Mouse (Mus musculus): ENCODE results near the gene Bmpr2. TPM values are rescaled to one million over a fixed set of nuclear protein-coding genes. Genes with fewer than 3 reads are reported as not detected.

Gene Bmpr2
- polyA plus RNA-seq, 1 experiment = 1.9 TPM

DNA sequence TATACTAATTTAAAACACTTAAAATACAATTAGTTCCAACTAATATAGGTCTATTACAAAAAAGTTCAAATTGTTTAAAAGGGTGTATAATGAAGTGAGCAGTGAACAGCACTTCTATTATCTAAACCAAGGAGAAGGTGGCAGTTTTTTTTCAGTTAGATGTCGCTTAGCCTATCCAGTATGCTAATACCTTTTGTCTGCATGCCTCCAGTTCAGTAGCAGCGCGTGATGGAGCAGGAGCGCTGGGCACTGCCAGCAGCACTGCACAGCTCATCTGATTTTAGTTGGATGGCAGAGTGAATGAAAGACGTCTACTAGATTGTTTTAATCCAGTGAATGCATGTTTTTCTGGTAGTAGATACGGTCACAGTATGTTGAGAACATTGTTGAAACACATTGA is 25.8 kb downstream of the Bmpr2 start:
- WGBS = 83% methylated on average over 6 of the region's 6 CpGs

DNA sequence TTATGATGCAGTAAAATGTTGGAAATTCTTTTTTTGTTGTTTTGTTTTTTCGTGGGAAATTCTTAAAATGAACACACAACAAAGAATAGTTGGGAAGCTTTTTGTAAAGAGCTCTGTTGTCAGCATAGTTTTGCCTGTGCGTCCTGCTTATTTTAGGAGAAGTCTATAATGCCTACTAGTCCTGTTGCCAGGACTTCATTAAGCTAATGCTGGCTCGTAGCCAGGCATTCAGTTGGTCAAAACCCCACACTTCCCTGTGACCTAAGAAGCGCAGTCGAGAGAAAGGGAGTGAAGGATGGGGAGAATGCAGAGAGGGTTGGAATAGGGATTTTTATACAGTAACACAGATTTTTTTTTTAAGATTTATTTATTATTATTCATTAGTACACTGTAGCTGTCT is 26.5 kb downstream of the Bmpr2 start:
- WGBS = 81% methylated on average over 5 of the region's 5 CpGs
- no peak for DNase-seq (ENCODE audit: low read depth, low spot score)

More for the DNA sequence above, 25.8 kb downstream of the Bmpr2 start:
- DNase-seq (ENCODE audit: low read depth, low spot score) = no peak

DNA sequence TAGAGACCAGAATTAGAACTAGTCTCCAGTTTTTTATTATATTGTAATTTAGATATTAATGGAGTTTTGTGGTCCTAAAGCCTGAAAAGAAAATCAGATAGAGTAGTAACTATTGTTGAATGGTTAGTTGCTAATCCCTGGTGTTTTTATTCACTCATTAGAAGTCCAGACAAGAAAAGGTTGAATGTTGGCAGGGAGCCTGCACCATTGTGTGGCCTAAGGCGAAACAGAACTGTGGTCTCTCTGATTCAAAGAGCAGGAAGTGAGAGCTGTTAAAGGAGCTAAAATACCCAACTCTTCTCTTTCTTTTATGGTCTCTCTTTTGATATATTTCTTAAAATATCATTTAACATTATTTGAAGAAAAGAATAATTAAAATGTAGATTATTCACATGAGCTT is 32.1 kb downstream of the Bmpr2 start:
- DNase-seq (ENCODE audit: low read depth, low spot score) = no peak
- WGBS = 57% methylated on average over 1 of the region's 1 CpGs

DNA sequence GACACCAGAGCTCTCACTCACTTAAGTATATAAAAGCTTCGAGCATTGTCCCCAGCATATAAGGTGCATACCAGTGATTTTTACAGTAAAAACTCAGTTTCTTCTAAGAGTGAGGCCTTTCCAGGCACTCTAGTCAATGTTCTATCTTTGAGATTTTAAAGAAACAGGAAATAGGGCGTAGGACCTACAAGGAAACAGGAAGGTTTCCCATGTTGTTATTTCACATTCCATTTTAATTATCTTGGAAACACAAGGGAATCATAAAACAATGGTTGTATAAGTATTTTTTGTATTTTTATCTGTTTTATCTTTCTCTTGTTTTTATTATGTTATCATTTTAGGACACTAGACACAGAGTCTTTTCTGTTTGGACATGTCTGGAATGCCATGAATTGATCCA is 34.7 kb downstream of the Bmpr2 start:
- DNase-seq (ENCODE audit: low read depth, low spot score) = no peak
- WGBS = 26% methylated on average over 2 of the region's 2 CpGs

DNA sequence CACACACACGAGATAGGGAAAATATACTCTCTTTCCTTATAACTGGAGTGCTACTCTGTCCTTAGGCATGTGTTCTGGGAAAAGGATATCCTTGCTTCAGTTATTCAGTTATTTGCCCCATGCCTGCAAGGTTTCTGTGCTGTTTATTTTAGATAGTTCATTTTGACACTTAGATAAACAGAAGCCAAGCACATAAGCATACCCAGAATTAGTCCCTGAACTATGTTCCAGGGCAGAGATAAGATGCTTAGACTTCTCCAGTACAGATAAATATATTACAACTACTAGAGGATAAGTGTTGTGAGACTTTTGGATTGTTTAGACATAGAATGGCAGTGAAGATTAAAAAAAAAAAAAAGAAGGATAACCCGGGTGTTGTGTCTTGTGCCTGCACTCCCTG is 41.2 kb downstream of the Bmpr2 start:
- no peak for DNase-seq (ENCODE audit: low read depth, low spot score)
- 37% methylated on average over 2 of the region's 2 CpGs for WGBS

DNA sequence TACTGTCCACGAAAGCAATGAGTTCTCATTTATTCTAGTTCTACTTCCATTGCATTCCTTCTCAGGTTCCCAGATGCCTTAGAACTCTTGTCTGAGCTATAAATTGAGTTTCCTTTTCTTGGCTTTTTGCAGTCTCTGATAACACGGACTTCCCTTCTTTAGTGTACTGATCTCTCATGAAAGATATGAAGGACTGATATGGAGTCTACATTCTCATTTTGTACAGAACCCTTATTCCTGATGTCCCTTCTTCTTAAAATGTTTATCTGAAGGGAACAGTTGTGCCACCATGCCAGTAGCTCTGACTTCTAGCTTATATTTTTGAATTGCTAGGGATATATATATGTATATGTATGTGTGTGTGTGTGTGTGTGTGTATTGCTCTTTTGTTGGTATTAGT is 46.7 kb downstream of the Bmpr2 start:
- 80% methylated on average over 2 of the region's 2 CpGs for WGBS
- DNase-seq (ENCODE audit: low read depth, low spot score) = no peak

DNA sequence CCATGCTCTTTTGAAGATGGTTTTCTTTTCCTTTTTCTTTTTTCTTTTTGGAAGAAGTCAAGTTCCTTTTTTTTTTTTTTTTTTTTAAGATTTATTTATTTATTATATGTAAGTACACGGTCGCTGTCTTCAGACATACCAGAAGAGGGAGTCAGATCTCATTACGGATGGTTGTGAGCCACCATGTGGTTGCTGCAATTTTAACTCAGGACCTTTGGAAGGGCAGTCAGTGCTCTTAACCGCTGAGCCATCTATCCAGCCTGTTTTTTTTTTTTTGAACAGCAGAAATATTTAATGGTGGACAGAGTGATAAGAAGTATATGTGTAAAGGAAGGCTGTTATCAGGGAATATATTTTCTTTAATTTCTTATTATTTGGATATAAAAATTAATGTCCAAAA is 49.6 kb downstream of the Bmpr2 start:
- DNase-seq (ENCODE audit: low read depth, low spot score) = no peak
- 83% methylated on average over 4 of the region's 4 CpGs for WGBS

DNA sequence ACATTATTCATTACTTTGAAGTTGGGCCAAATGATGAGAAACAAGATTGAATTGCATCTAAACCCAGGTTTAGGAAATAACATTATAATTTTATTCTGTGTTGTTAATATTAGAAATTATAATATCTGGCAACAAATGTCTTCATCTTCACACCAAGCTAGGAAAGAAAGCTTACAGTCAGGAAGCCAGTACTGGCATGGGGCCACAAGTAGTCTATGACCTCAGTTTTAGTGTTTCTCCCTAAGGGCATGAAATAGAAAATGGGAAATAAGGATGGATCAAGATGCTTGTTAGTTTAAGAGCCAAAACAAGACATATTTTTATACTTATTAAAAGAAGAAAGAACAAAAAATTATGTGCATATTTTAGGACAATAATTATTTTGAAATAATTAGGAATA is 62.2 kb downstream of the Bmpr2 start:
- DNase-seq (ENCODE audit: low read depth, low spot score) = no peak

DNA sequence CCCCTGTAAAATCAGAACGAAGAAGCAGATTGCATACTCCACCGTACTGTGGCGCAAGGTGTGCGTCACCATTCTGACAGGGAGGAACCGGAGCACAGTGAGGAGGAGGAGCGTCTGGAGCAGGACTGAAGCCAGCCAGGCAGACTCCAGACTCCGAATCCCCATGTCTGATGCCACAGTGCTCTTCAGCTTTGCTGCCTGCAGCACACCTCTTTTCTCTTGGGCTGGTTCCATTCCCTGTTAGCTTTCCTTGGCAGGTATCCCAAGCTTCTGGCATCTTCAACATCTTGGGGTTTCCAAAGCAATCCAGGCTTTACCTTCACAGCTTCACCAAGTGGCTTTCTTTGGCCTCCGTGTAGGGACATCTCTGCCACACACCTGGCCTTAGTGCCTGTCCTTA is 63.4 kb downstream of the Bmpr2 start:
- no peak for DNase-seq (ENCODE audit: low read depth, low spot score)
- WGBS = 88% methylated on average over 8 of the region's 8 CpGs

DNA sequence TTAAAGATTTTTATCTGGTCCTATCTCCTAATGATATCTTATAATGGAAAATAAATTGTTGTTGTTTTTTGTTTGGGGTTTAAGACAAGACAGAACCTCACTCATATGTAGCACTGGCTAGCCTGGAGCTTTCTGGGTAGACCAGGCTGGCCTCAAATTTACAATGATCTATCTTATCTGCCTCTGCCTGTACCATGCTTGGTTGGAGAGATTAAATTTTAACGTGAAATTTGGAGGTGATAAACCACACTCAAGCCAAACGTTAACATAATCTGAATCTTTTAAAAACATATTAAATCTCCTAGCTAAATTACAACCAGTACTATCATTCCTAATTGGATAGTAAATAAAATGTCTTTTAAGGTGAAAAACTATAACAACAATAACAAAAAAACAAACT is 66.2 kb downstream of the Bmpr2 start:
- no peak for DNase-seq (ENCODE audit: low read depth, low spot score)
- 34% methylated on average over 2 of the region's 2 CpGs for WGBS

DNA sequence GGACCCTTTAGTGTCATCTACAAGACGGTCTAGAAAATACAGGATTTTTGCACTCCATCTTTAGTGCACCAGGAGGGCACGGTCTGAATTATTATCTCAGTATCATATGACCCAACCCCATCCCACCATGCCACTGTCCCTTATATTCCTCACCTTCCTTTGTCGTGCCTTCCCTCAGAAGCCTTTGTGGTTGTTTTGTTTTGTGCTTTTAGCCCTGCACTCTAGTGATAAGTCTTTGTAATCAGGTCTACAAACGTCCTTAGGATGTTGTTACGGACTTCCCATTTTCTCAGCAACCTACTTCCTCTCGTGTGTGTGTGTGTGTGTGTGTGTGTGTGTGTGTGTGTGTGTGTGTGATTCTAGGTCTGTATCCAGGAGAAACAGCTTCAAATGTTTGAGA is 67.0 kb downstream of the Bmpr2 start:
- WGBS = 67% methylated on average over 6 of the region's 6 CpGs
- DNase-seq (ENCODE audit: low read depth, low spot score) = no peak

DNA sequence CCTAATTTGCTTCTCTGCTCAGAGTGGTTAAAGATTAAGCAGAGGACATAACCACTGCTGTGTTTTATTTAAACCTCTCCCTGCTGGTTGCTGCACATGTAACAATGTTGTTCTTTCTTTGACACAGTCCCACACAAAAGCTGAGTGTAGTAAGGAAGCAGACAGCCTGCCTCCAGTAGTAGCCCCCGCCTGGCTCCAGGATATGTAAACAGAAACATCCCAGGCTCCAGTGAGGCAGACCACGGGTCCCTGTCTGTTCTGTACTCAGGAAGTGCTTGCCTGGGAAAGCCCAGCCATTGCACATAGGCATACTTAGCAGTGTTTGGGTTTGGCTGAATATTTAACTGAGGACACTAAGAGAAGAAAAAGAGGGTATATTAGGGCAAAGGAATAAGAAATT is 70.5 kb downstream of the Bmpr2 start:
- WGBS = 7% methylated on average over 2 of the region's 2 CpGs
- DNase-seq (ENCODE audit: low read depth, low spot score) = peak; percentile 16

DNA sequence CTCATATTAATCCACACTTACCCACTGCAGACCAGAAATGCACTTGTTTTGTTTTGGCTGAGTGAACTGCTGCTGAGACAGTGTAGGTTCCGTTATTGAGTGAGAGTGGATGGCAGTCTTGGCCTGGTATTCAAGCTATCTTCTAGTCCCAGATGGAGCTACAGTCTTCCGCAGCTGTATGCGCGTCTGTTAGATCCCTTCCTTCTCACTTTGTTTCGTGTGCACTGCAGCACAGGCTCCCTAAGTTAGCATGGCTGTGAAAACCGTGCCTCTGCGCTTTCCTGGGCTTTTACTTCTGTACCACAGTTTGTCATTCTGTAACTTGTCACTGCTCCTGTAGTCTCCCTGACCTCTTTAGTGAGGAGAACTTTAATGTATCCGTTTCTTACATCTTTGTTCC is 85.1 kb downstream of the Bmpr2 start:
- 90% methylated on average over 8 of the region's 8 CpGs for WGBS

DNA sequence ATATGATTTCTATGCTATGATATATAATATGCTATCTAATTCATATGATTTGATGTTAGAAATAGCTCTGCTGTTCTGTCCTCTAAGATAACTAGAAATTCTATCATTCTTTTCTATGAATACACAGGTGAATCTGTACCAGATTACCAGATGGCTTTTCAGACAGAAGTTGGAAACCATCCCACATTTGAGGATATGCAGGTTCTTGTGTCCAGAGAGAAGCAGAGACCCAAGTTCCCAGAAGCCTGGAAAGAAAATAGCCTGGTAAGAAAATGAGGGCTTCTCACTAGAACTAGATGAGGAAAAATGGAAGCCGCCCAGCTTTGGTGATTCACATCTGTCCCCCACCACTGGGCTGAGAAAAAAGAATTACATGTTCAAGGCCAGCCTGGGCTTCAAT is 95.8 kb downstream of the Bmpr2 start:
- WGBS = 98% methylated on average over 1 of the region's 1 CpGs
- no peak for DNase-seq (ENCODE audit: low read depth, low spot score)

More for the DNA sequence above, 85.1 kb downstream of the Bmpr2 start:
- DNase-seq (ENCODE audit: low read depth, low spot score) = no peak

DNA sequence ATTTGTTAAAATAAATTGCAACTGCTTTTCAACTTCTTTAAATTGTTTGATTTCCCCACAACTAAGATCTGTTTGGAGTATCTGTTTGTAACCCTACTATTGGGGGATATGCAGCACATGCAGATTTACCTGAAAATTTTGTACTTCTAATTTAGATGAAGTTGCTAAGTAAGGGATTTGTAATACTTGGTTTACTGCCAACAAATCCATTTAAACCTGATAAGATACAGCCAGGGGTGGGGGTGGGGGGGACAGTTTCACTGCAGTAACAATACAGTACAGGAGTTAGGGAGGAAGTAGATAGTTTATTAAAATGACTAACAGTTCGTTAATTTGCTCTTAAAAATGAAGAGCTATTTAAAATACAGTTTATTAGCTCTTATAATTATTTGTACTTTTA is 98.9 kb downstream of the Bmpr2 start:
- DNase-seq (ENCODE audit: low read depth, low spot score) = no peak
- WGBS = 83% methylated on average over 1 of the region's 1 CpGs

DNA sequence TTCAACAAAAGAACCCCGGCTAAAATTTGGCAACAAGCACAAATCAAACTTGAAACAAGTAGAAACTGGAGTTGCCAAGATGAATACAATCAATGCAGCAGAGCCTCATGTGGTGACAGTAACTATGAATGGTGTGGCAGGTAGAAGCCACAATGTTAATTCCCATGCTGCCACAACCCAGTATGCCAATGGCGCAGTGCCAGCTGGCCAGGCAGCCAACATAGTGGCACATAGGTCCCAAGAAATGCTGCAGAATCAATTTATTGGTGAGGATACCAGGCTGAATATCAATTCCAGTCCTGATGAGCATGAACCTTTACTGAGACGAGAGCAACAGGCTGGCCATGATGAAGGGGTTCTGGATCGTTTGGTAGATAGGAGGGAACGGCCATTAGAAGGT is 104.8 kb downstream of the Bmpr2 start:
- 96% methylated on average over 5 of the region's 5 CpGs for WGBS
- DNase-seq (ENCODE audit: low read depth, low spot score) = no peak

DNA sequence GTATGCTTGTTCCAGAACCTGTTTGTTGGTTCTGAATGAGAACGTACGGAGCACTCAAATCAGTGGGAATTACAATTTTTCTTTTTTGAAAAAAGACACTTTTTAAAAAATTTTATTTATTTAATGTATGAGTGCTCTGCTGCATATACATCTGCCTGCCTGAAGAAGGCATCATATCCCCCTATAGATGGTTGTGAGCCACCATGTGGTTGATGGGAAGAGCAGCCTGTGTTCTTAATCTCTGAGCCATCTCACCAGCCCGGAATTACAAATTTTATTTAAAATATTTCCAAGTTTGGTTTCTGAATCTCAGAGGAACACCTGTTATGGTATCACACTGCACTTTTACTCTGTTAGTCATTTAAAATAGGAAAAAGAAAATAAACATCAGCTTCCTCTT is 110.8 kb downstream of the Bmpr2 start:
- DNase-seq (ENCODE audit: low read depth, low spot score) = no peak

DNA sequence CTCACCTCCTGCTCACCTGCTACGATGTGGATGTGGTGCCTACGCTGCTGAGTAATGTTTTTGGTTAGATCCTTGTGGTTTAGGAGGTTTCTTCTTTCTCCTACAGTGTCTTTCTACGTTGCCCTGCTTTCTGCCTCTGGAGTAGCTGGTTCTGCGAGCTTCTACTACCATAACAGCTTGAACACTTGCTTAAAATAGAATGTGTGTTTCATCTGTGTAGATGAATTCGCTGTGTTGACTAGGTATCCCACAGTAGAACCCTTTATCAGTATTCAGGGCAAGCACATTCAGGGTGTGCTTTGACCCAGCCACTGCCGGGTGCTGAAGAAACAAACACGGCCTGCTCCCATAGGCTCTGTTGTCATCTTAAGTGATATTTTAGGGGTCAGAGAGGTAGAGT is 114.9 kb downstream of the Bmpr2 start:
- no peak for DNase-seq (ENCODE audit: low read depth, low spot score)
- 90% methylated on average over 7 of the region's 7 CpGs for WGBS

More for the DNA sequence above, 110.8 kb downstream of the Bmpr2 start:
- WGBS = 84% methylated on average over 3 of the region's 3 CpGs

DNA sequence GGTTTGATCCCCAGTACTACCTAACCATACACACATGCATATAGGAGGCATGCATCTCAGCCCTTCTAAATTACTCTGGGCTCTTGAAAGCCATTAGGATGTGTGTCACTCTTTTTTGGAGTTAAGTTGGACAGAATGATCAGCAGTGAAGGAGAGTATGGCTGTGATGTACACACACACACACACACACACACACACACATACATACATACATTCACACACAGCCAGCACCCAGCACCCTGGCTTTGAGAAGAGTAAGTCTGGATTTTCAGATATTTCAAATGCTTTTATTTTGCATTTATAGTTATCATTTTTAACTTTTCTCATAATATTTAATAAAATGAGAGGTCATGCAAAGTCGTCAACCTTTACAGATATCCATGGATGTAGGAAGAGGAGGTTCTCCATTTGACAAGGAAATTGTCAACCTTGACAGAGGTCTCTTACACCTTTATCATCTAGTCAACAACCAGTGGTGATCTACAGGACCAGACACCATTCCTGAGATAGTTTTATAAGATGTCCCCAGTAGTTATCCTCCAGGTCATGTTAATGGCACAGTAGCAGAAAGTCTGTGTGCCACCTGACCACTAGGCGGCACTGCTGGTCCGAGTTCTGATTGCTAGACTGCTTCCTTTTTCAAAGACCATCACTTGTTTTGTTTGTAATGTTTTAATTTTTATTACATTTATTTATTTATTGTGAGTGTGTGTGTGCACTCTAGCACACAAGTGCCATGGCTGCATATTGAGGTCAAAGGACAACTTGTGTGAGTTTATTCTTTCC is 120.3 kb downstream of the Bmpr2 start:
- no peak for DNase-seq (ENCODE audit: low read depth, low spot score)
- whole genome bisulfite sequencing = 35% methylated on average over 3 of the region's 3 CpGs

DNA sequence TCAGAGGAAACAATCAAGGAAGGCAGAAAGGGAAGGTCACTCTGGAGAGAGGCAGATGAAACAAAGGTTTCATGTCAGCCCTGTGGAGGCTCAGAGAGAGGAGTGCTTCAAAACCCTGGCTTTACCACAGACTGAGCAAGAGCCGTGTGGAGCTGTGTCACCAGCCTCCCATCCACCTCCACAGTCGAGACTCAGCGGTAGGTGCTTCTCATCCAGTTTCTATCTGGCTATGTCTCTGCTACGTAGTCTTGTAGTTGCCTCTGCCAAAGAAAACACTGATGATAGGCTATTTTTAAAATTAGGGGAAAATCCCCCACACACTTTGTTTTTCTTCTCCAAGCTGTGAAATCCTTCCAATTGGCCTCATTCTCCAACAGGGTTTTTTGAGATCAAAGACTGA is 123.7 kb downstream of the Bmpr2 start:
- DNase-seq (ENCODE audit: low read depth, low spot score) = no peak
- WGBS = 54% methylated on average over 4 of the region's 4 CpGs

DNA sequence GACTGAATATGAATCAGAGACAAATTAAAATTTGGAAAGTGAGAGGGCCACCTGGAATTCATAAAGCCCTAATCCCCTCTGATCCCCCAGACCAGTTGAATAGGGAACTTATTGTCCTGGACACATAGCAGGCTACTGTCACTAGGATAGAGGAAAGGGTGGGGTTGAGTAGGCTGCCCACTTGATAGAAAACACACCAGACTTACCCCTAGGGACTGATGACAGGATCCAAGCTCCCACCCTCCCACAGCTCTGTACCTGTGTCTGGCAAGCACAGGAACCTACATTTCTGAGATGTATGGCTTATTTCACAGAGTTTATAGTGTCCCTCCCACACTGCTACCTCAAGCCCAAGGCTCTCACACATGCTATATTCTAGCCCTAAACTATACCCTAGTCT is 124.8 kb downstream of the Bmpr2 start:
- DNase-seq (ENCODE audit: low read depth, low spot score) = no peak

DNA sequence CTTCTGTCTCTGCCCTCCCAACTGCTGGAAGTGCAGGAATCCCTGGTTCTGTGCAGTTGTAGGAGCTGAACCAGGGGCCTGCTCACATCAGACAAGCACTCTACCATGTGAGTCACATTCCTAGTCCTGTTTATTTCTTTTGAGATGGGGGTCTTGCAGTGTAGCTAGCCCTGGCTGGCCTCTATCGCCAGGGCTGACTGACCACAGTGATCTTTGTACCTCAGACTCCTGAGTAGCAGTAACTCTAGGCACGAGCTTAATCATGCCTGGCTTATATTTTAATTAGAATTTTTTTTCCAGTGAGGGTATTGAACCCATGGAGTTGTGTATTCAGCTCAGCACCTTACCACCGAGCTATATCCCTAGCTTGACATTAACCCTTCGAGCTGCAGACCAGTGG is 128.0 kb downstream of the Bmpr2 start:
- no peak for DNase-seq (ENCODE audit: low read depth, low spot score)
- WGBS = 72% methylated on average over 4 of the region's 4 CpGs
